Mouse (Mus musculus): ENCODE measurements around the gene Cdip1.
"Not testable (repeated sequence)": the region's sequence is repeated elsewhere in the genome, so short reads cannot be mapped to it uniquely, and the experiment has no call there.

The Cdip1 gene

GRCm38 (mm10) chr16:4789810-4790559 lies at the start of gene Cdip1:
Gene Cdip1 (minus strand): TSS chr16:4790292.
- DNase-seq (ENCODE audit: low spot score) = peak; percentile 90

DNA sequence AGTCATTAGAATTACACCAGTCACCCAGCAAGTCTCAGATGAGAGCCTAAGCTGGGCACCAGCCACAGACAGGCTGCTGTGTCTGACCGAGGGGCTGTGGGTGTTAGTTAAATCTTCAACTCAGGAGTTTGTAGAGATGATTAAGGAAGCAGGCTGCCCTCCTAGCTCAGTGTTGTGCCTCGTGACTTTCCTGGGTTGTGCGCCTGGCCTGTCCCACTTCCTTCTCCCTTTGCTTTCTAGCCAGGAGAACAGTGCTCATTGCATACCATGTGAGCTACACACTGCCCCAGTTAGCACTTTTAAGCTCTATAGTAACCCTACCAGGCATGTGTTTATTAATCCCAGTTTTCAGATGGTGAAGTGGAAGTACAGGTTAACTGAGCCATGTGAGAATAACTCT lies 49.5 kb upstream of the Cdip1 start:
- DNase-seq (ENCODE audit: low spot score) = no peak

DNA sequence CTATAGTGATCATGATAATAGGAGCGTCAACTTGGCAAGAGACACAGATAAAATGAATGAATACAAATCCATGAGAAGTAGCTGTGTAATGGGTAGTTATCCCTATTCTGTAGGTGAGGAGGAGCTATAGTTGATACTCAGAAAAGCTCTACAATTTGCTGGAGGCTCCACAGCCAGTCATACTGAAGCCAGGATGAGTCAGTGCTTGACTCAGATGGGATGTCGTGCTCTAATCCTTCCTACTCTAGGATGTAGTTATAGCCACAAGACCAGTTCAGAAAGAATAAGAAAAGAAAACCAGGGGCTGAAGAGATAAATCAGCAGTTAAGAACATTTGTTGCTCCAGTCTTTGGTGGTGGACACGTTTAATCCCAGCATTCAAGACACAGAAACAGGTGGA lies 47.5 kb upstream of the Cdip1 start:
- no peak for DNase-seq (ENCODE audit: low spot score)

GRCm38 (mm10) chr16:4835191-4835590 lies 45.1 kb upstream of the Cdip1 start, which contains the start of gene 4930562C15Rik:
Gene 4930562C15Rik (plus strand): TSS chr16:4835416.
- DNase-seq (ENCODE audit: low spot score) = no peak

DNA sequence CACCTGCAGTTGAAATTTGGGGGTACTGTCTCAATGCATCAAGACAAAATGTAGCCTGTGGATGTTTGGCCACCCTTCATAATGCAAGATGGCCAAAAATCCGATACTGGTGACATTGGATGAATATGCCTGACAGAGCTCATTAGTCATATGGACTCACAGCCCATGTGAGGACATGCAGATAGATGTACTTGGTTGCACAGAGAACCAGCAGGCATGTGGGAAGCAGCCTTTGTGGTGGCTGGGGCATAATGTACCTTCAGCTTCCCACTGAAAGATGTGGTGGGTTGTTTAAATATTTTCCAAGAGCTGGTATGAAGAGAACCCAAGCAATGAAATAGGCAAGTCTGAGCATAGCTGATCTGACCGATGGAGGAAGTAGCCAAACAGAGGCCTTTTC lies 43.8 kb upstream of the Cdip1 start:
- no peak for DNase-seq (ENCODE audit: low spot score)

DNA sequence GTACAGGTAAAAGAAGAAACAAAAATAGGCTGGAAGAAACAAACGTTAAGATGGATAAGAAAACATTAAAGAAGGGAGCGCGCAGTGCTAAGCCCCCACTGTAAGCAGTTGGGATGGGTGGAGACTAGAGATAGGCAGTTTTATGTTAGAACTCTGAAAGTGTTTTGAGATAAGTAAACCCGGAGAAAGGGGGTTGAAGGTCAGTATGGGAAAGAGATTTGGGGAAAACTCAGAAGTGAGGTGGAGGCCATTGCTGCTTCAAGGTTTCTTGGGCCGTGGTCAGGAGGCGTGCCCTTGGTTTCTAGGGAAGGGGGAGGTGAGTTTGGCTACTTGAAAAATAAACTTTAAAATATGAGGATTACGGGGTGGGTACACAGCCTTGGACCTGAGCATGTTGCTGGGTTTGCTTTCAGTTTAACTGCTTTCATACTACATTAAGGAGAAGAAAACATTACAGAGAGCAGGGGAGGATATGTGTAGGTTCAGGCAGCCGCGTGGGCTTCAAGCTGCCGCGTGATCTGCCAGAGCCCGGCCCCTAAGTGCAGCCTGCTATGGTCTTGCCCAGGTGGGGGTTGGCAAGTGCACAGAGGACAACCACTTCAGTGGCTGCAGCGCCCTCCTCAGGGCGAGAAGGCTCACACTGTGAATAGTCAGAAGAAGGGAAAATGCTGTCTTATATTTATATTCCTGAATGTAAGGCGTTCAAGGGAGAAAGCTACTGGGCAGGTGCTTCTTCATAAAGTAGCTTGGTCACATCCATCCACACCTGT lies 41.7 kb upstream of the Cdip1 start:
- no peak for DNase-seq (ENCODE audit: low spot score)

DNA sequence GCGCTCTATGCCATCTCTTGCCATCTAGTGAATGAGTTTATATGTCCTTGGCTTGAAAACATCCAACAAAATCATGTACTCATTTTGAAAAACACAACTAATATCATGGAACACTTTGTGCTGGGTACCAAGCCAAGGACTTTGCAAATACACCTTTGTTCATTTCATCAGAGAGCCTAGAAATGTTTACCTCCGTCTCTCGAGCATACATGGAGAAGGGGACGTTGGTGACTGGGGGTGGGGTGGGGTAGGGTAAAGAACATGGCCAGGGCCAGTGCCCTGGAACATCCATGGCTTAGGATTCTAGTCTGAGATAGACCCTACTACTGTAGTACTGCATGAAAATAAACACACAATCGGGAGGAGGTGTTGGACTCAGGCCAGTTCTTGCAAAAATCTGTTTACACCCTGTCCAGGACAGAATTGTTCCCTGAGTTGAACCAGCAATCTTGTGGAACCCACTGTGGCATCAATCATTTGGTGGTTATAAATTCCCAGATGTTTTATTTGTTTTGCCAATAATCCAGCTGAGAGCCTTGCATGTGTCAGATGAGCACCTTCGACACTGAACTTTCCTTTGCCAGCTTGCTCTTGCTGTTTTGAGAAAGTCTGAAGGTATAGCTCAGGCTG lies 39.3 kb upstream of the Cdip1 start:
- no peak for DNase-seq (ENCODE audit: low spot score)

GRCm38 (mm10) chr16:4827639-4828038 lies 37.5 kb upstream of the Cdip1 start:
- no peak for DNase-seq (ENCODE audit: low spot score)

DNA sequence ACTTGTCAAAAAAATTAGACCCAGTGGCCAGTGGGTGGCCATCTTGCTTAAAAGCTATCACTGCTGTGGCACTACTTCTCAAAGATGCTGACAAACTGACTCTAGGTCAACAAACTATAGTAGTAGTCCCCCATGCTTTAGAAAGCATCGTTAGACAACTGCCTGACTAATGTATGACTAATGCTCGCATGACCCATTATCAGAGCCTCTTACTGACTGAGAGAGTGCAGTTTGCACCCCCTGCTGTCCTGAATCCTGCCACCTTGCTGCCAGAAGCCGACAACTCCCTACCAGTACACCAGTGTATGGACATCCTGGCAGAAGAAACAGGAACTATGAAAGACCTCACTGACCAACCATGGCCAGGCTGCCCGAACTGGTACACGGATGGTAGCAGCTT lies 34.4 kb upstream of the Cdip1 start:
- not testable (repeated sequence) for DNase-seq (ENCODE audit: low spot score)

DNA sequence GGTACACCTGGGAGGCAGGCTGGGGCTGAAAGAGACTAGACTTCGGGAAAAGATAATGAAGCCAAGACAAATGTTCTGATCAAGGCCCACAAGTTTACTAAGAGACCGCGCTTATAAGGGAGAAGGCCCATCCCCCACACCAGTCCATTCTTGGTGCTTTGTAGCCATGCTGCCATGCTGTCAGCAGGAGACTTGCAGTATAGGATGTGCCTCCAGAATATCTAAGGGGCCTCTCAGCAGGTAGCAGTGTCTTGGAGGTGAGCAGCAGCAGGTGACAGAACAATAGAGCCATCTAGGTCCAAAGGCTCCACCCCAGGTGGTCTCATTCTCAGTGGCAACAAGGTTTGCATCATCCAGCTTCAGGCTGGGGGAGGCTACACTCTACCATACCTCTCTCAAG lies 28.3 kb upstream of the Cdip1 start:
- DNase-seq (ENCODE audit: low spot score) = no peak

GRCm38 (mm10) chr16:4796631-4797030 lies 6.5 kb upstream of the Cdip1 start:
- no peak for DNase-seq (ENCODE audit: low spot score)

DNA sequence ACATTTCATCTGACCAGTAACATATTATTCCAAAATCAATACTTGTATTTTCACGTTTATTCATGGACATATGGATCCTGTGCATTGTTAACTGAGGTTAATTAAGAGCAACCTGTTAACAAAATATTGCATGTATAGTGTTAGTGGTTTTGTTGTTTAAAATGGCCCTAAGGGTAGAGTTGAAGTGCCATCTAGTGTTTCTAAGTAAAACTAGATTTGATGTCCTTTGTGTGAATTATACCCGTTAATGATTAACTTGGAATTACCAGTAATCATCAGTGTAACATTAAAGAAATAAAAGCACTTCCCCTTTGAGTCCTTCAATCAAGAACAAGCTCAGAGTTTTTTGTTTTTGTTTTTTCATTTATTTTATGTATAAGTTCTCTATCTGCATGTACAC lies 1.2 kb upstream of the Cdip1 start:
- no peak for DNase-seq (ENCODE audit: low spot score)

GRCm38 (mm10) chr16:4789311-4789768 lies 752 bp downstream of the Cdip1 start:
- DNase-seq (ENCODE audit: low spot score) = no peak

DNA sequence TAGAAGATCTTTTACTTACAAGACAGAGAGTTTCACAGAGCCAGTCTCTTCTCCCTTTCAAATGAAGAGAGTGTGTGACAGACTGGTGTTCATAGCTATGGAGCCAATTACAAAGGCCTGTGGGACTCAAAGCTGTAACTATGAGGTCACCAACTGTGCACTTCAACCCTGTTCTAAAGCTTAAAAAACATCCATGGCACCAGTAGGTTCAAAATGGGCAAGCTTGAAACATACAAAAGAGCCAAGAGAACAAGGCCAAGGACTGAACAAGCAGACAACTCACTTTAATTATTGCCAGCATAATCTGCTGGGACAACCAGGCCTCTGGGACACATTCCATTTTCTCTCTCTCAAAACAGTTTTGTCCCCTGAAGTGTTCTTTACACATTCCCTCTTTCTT lies 1.9 kb downstream of the Cdip1 start:
- no peak for DNase-seq (ENCODE audit: low spot score)

DNA sequence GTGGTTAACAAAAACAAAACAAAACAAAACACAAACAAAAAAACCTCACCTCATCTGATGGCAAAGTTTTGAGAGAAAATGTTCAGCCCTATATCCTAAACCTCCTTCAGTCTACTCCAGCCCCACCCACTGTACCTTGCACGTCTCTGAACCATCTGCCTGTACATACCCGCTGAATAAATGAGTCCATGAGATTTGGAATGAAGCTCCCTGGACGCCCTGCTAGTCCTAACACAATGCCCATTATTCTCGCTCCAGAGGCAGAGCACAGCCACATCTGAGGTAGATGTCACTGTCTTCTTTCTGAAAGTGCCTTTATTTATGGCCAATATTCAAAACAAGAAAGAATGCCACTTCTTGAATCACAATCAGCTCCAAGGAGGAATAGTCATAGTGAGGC lies 4.4 kb downstream of the Cdip1 start:
- DNase-seq (ENCODE audit: low spot score) = no peak

- DNase-seq (ENCODE audit: low spot score) = no peak
Measured at GRCm38 (mm10) chr16:4782515-4782914, 7.6 kb downstream of the Cdip1 start.

DNA sequence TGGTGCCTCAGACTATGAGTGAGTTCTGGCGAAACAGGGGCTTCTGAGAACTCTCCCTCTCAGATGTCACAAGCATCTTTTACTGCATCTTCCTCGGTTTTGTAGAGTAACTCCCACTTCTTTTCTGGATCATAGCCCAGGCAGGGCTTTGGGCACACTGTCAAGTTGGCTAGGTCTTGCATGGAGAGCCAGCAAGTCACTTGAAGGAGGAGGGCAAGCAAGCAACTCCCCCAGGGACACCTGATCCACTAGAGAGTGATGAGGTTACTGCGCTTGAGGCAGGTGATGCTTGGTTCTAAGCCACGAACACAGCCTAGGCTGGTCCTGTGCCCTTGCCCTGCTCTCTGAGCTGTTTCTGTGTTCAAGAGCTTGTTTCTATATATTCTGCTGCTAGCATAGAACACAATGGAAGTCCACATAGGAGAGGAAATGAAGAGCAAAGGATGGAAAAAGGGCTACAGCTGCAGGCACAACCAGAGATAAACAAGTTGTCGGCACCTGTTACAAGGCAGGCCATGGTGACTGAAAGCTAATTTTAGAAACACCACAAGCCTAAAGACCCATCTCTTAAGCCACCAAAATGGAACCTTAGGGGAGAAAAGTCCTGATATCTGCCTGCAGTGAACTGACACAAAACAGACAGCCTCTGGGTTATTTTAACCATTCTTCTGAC lies 8.4 kb downstream of the Cdip1 start:
- DNase-seq (ENCODE audit: low spot score) = no peak

DNA sequence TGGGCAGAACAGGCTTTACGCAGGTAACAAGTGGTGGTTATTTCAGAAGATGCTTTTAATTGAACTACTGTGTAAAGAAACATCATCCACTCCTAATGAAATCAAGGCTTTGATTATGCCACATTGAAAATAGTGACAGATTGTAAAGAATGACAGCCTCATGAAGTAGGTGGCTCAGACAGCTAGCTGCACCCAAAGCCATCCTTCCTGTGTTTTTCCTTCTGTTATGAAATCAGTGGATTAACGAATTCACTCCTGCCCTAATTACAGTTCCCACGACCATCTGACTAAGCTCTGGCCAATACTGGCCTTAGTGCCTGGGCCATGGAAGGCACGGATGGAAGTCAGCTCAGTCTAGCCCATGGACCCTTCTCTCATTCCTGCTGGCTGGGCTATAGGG lies 11.2 kb downstream of the Cdip1 start:
- no peak for DNase-seq (ENCODE audit: low spot score)

- DNase-seq (ENCODE audit: low spot score) = no peak
Measured at GRCm38 (mm10) chr16:4777905-4778609, 12.0 kb downstream of the Cdip1 start.

DNA sequence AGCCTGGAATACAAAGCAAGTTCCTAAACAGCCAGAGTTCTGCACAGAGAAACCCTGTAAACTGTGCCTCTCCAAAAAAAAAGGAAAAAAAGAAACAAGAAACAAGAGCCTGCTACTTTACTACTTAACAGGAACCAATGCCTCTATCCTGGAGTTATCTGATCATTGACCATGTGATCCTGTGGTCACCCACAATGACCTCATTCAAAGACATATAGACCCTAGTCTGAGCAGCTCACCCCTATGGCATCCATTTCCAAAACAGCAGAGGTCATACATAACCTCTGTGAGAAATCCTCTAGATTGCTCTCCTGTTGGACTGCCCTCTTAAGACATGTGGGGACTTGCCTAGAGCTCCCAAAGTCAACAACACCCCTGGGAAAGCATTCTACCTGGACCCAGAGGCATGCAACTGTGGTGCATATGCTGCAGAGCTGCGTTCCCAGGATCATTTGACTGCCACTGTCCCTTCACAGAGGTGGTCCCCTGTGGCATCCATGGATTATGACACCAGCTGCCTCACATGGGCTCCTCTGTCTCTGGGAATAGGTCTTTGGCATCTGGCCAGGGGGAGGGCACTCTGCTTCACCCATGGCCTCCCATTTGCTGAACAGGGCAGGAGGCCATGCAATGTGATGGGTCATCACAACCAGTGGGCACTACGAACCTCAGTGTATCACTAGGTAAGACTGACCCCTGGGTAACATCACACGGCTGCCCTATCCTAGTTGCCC lies 12.8 kb downstream of the Cdip1 start:
- DNase-seq (ENCODE audit: low spot score) = no peak

Measured in spleen, adult 12 weeks (tissue).